Mouse (Mus musculus) embryo, embryonic 11 days (tissue): ENCODE results near the gene Sva.

Experiments used
- DNase-seq: peaks from one replicate; pipeline ENCODE4 v3.0.0-alpha.2; 2015

Gene Sva

DNA sequence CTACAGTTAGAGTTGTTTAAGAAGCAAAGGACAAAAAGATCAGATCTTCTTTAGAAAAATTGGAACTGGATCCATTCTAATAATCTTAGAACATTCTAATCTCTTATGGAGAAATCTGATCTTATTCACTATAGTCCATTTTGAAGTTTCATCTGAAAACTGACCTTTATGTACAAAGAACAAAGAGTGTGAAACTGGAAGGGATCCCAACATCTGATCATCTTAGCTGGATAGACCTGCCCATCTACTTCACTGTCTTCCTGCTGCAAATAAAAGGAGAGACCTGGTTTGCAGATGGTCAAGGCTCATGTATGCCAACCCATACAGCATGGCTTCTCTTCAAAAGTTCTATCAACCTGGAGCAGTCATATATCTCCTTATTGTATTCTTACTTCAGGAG is at the start of gene Sva:
Gene Sva (plus strand): TSS at position 301 of the 400 bp plus-strand sequence.
- no peak for DNase-seq
